Mouse (Mus musculus): ENCODE results near the gene Pard3. TPM values are rescaled to one million over a fixed set of nuclear protein-coding genes. Genes with fewer than 3 reads are reported as not detected.

The Pard3 gene
- total RNA-seq, 1 experiment from 2014 or later = 0.93 TPM

- ATAC-seq (ENCODE audit: extremely low read depth, insufficient number of reproducible peaks, low FRiP score, poor library complexity, severe bottlenecking) = no peak
Measured at GRCm38 (mm10) chr8:127079244-127079805, 15.6 kb downstream of the Pard3 start.

DNA sequence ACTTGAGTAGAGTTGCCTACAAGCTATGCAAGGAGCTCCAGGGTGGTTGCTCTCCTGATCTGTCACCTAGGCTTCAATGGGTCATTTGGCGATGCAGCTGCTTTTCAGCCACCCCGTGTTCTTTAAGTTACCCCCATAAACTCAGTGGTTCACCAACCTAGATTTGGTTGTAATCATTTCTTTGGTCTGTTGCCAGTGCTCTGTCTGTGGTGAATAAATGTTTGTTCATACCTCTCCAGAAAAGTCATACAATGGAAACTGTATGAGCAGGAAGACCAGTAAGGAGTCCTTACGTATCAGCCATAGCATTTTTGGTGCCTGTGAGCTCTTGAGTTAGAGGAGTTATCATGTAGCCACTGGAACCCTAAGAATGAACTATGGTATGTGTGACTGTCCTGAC, 17.6 kb downstream of the Pard3 start:
- ATAC-seq (ENCODE audit: extremely low read depth, insufficient number of reproducible peaks, low FRiP score, poor library complexity, severe bottlenecking) = no peak

- no peak for ATAC-seq (ENCODE audit: extremely low read depth, insufficient number of reproducible peaks, low FRiP score, poor library complexity, severe bottlenecking)
Measured at GRCm38 (mm10) chr8:127082486-127082885, 18.8 kb downstream of the Pard3 start.

DNA sequence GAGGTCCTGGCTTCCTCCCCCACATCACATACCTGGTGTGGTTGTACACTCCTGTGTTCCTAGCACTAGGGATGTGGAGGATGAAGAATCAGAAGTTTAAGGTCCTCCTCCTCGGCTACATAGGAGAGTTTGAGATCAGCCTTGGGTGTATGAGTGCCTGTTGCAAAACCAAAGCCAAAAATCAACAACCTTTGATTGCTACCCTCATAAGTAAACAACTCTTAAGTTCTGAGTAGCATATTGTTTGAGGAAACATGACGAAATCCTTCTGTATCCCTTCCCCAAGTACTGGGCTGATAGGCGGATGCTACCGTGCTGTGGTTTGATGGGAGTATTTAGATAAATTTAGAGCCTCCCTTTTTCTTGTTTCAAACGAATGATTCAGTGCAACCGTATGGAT, 20.9 kb downstream of the Pard3 start:
- ATAC-seq (ENCODE audit: extremely low read depth, insufficient number of reproducible peaks, low FRiP score, poor library complexity, severe bottlenecking) = no peak

GRCm38 (mm10) chr8:127087434-127087833, 23.7 kb downstream of the Pard3 start:
- no peak for ATAC-seq (ENCODE audit: extremely low read depth, insufficient number of reproducible peaks, low FRiP score, poor library complexity, severe bottlenecking)

GRCm38 (mm10) chr8:127088372-127088771, 24.7 kb downstream of the Pard3 start:
- ATAC-seq (ENCODE audit: extremely low read depth, insufficient number of reproducible peaks, low FRiP score, poor library complexity, severe bottlenecking) = no peak

GRCm38 (mm10) chr8:127089021-127089420, 25.3 kb downstream of the Pard3 start:
- no peak for ATAC-seq (ENCODE audit: extremely low read depth, insufficient number of reproducible peaks, low FRiP score, poor library complexity, severe bottlenecking)

DNA sequence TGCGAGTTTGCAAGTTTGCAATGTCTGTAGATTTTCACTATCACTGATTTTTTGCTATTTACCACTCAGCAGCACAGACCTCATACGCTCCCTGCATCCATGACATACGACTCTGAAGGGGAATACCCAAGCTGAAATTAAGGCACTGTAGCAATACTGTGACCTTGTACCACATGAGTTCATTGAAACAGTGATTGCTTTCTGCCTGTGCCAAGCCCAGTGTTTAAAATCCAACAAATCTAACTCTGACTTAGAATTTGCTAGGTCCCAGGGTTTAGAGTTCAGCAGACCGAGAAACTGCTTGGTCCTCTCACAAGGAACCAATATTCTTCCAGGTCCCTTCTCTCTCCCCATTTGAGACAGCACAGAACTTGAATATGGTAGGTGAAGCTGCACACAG, 26.7 kb downstream of the Pard3 start:
- no peak for ATAC-seq (ENCODE audit: extremely low read depth, insufficient number of reproducible peaks, low FRiP score, poor library complexity, severe bottlenecking)

DNA sequence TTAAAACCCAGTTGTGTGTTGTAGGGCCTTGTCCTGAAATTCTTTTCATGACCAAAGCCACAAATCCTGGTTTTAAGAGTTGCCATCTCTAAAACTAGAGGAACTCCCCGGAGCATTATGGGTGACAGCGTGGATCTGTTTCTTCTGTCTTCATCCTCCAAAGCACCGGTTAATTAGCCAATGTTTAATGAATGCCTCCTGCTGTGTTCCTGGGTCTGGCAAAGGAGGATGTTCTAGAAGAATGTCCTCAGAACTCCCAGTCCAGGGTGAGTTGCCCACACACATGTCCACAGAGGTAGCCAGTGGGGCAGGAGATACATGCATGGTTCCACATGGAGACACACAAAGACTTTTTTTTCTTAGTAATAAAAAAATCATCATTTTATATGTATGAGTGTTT, 28.2 kb downstream of the Pard3 start:
- no peak for ATAC-seq (ENCODE audit: extremely low read depth, insufficient number of reproducible peaks, low FRiP score, poor library complexity, severe bottlenecking)

GRCm38 (mm10) chr8:127092383-127093112, 28.9 kb downstream of the Pard3 start:
- no peak for ATAC-seq (ENCODE audit: extremely low read depth, insufficient number of reproducible peaks, low FRiP score, poor library complexity, severe bottlenecking)

GRCm38 (mm10) chr8:127093113-127093426, 29.4 kb downstream of the Pard3 start:
- no peak for ATAC-seq (ENCODE audit: extremely low read depth, insufficient number of reproducible peaks, low FRiP score, poor library complexity, severe bottlenecking)

- ATAC-seq (ENCODE audit: extremely low read depth, insufficient number of reproducible peaks, low FRiP score, poor library complexity, severe bottlenecking) = no peak
Measured at GRCm38 (mm10) chr8:127095763-127096162, 32.1 kb downstream of the Pard3 start.

DNA sequence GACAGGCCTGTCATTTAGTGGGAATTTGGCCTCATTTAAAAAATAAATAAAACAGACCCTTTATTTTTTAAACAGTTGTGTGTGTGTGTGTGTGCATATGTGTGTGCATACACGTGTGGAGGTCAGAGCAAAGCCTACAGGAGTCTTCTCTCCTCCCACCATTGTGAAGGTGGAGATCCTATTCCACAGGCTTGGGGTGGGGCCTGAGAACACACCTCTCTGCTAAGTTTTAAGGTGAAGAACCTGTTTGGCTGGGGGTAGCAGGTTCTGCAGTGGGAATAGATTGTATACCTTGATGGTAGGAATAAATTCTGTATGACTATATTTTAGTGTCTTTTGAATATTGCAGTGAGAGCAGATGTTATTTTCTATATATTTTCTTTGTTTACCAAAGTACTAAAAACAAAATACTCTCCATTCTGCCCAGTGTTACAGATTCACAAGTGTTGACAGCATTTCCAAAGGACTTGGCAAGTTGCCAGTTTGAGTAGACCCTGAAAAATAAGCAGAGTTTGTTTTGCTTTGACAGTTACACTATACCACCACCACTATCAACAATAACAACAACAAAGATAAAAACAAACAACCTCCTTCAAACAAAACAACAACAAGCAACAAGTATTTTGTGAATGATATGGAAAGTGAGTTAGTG, 35.9 kb downstream of the Pard3 start:
- ATAC-seq (ENCODE audit: extremely low read depth, insufficient number of reproducible peaks, low FRiP score, poor library complexity, severe bottlenecking) = no peak

DNA sequence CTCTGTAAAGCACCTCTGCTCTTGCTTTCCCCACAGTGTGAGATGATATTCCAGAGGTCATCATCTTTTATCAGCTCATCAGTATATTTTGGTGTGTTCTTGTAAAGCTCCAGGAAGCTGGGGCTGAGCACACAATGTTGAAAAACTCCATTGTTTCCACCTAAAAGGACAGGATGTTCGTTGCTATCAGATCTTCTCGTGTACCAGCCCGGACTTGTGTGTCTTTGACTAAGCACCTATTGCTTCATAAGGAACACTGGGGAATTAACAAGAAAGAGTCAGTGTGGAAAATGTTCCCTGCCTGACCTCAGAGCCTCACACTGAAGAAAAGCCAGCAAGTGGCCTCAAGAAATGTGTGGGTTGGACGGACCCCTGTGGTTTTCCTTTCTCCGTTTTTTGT, 39.6 kb downstream of the Pard3 start:
- ATAC-seq (ENCODE audit: extremely low read depth, insufficient number of reproducible peaks, low FRiP score, poor library complexity, severe bottlenecking) = no peak

DNA sequence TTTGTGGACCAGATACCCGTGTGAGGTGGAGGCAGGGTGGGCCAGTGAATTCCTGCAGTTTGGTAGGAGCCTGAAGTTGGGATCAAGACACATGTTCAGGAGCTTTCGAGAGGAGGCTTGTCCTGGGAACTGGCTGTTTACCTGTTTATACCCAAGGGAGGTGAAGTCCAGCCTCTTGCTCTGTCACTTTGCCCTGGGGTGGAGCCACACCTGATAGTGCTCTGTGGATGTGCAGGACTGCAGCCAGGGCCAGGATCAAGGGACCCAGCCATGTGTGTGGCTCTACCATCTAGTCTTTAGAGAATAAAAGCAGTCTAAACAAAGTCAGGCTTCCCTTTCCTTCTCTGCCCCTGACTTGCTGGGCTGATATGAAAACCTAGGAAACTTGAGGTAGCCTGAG, 40.9 kb downstream of the Pard3 start:
- ATAC-seq (ENCODE audit: extremely low read depth, insufficient number of reproducible peaks, low FRiP score, poor library complexity, severe bottlenecking) = no peak

- ATAC-seq (ENCODE audit: extremely low read depth, insufficient number of reproducible peaks, low FRiP score, poor library complexity, severe bottlenecking) = no peak
Measured at GRCm38 (mm10) chr8:127107928-127108327, 44.2 kb downstream of the Pard3 start.

DNA sequence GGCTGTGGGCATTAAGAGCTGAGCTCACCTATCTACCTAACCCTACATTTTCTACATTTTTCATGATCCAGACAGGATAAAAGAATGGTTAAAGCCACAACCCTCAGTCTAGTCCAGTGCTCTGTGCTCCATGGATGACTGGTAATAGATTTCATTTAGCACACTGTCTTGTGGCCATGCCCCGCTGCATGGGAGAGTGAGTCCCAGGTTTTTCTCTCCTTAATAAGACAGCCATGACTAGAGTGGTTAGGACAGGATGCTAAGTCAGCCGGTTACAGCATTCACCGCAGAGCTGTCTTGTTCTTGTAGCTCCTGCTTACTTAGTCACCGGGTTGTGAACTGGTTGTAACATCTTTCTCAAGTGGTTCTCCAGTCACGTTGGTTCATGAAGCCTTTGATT, 49.5 kb downstream of the Pard3 start:
- no peak for ATAC-seq (ENCODE audit: extremely low read depth, insufficient number of reproducible peaks, low FRiP score, poor library complexity, severe bottlenecking)

GRCm38 (mm10) chr8:127115837-127116236, 52.1 kb downstream of the Pard3 start:
- no peak for ATAC-seq (ENCODE audit: extremely low read depth, insufficient number of reproducible peaks, low FRiP score, poor library complexity, severe bottlenecking)

DNA sequence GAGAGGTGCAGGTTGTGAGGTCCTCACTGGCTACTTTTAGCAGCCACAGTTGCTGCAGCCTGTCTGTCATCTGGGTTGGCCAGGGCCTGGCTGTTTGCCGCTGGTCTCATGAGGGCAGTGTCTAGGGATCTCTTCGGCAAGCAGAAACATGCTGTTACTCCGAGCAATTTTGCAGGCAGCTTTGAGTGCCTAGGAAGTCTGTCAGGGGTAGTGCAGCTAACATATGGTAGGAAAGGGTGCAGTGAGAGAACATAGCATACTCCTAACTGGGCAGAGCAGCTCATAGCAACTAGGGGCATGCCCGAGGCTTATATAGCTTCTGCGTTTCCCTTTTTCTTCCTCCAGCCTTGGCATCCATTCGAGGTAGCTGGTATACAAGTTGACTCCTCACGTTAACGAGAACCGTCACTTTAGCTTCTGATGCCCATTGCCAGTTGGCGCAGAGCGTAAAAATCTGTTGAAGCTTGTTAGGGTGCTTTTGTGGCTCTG, 54.7 kb downstream of the Pard3 start:
- no peak for ATAC-seq (ENCODE audit: extremely low read depth, insufficient number of reproducible peaks, low FRiP score, poor library complexity, severe bottlenecking)

DNA sequence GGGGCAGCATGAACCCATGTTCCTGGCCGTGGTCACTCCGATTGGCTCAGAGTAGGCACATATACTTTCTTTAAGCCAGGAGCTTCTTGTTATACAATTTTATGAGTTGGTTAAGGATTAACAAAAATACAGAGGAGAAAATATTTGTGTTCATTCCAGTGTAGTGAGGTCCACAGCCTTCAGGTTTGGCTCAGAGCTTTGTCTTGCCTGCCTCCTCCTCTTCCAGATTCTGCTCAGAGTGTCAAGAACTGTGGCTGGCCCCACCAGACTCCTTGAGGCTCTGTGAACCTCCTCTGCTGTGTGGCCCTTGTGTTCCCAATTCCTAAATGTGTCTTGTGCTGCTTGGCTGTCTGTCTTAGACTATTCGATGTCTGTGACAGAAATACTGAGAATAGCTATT, 59.7 kb downstream of the Pard3 start:
- ATAC-seq (ENCODE audit: extremely low read depth, insufficient number of reproducible peaks, low FRiP score, poor library complexity, severe bottlenecking) = no peak

Data from neutrophil, adult 5-6 weeks (primary cell).